Mouse (Mus musculus): Measurements from ENCODE around the gene Arhgef11.
"Not testable (repeated sequence)": the region's sequence is repeated elsewhere in the genome, so short reads cannot be mapped to it uniquely, and the experiment has no call there.

Gene Arhgef11

GRCm38 (mm10) chr3:87616957-87617810 is at the start of gene Arhgef11:
Gene Arhgef11 (plus strand): TSS chr3:87617559.
- peak; percentile 47 to 56 for DNase-seq

DNA sequence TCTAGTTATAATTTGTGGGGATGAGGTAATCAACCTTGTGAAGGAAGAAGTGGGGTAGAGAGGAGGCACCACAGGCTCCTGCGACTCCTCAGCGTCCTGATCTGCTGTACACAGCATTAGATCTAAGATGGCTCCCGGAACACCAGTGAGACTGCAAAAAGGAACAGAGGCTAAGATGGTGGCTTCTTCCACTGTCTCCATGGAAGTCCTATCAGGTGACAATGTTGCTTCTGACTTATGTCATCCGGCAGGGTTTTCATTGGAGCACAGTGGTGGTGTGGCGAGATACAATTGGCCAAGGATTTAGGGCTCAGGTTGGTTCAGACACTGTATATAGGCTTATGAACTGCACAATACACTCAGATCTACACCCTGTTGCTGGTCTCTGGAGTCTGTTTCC is 48.7 kb upstream of the Arhgef11 start:
- no peak for DNase-seq

- DNase-seq = no peak
These were observed 41.6 kb upstream of the Arhgef11 start for GRCm38 (mm10) chr3:87575766-87576165.

GRCm38 (mm10) chr3:87582259-87582658 is 35.1 kb upstream of the Arhgef11 start:
- no peak for DNase-seq

DNA sequence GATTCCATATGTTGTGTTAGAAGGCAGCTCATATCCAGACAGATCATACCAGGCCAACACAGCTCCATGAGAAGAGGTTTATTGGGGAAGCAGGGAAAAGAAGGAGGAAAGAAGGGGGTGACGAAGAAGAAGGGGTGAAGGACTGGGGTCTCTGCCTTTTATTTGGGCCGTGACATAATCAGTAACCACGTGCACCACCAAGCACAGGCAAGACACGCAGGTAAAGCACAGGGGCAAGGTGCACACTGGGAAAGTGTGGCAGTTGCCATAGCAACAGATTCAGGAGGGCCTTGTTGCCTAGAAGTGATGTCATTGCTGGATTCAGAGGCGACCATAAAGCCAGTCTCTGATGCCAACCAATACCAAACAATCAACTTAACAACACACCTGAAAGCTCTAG is 23.6 kb upstream of the Arhgef11 start:
- no peak for DNase-seq

- not testable (repeated sequence) for DNase-seq
These were observed 22.0 kb upstream of the Arhgef11 start for GRCm38 (mm10) chr3:87595328-87595727.

- not testable (repeated sequence) for DNase-seq
These were observed 16.3 kb upstream of the Arhgef11 start for GRCm38 (mm10) chr3:87601077-87601476.

DNA sequence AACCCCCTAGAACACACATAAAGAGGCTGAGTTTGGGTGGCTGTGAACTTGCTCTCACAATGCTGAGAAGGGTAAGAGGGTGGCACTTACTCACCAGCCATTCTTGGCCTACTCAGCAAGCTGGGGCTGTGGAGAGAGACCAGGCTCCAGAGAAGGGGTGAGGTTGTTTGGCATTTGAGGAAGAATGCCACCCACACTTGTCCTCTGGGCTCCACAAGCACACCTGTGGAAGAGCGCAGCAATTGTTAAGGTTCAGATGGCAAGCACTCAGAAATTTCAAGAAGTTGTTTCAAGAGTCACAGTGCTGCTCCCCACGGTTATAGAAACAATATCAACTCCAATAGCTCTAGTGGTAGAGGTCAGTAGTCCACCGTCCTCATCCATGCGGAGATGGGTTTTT is 1.0 kb upstream of the Arhgef11 start:
- no peak for DNase-seq

DNA sequence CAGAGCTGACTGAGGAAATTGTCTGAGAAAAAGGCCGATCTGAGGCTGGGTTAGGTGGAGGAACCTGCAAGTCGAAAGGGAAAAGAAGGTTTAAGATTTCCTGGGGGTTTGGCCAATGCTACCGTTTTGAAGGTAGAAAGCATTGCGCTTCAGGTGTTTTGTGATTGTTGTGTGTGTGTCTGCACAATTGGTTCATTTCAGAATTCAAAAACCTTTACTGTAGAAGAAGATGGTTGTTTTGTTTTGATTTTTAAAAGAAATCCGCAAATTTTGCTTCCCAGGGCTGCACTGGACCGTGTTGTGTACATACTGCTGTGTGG is 412 bp downstream of the Arhgef11 start:
- DNase-seq = no peak

DNA sequence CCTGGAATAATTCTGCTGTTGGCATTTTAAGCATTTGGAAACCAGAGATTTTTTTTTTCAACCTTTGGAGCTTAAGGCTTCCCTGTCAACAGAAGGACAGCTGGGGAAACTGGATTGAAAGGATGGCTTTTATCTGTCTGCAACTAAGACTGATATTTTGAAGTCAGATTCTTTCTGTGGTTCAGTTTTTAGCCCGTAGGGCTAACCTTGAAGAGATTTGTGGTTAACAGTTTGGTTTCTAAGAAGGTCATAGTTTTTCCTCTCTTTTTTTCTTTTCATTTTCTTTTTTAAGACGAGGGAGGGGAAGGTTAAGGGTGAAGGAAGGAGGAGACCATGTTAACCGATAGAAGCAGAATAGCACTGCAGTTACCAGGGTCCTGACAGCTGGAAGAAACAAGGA is 881 bp downstream of the Arhgef11 start:
- DNase-seq = no peak

GRCm38 (mm10) chr3:87618981-87619710 is 1.8 kb downstream of the Arhgef11 start:
- DNase-seq = no peak

DNA sequence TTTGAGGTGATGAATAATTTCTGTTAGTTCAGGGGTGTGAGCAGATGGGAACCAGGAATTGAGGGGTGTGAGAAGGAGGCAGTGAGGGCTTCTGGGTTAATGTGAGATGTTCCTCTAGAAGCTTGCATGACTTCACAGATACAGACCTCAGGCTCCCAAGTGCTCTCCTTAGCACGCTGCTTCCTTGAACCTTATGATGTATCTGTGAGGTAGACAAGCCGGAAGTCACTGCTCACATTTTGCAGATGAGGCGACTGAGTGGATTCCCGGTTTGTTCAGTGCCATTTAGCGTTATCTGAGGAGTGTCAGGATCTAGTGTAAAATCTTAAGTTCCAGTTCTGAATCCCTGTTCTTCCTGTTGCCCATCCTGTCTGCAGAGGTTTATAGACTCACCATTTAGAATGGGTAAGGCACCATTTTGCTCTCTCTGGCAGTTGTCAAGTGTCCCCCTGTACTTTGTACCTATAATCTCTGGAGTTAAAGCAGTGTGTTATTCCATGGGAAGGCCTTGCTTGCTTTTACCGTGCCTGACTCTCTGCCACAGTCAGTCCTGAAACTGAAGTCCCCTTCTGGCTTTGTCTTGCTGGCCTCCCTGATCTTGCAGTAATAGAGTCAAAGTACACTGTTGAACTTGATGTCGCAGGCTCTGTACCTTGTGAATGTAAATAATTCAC is 3.0 kb downstream of the Arhgef11 start:
- no peak for DNase-seq

- DNase-seq = no peak
These were observed 7.5 kb downstream of the Arhgef11 start for GRCm38 (mm10) chr3:87624899-87625298.

GRCm38 (mm10) chr3:87630899-87631298 is 13.5 kb downstream of the Arhgef11 start:
- no peak for DNase-seq

DNA sequence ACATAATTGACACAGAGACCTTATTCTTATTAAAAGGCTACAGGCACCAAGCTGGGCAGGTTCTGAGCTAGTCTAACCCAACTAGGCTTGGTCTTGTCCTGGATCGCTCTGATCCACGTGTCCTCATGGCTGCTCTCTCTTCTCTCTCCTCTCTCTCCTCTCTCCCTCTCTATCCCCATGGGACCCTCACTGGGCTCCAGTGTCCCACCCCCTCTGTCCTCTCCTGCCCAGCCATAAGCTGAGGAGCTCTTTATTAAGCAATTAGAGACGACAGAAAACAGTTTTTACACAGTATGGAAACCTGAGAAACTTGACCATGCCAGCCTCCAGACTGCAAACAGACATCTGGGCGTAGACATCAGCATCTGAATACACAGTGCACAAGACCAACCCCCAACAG is 14.0 kb downstream of the Arhgef11 start:
- no peak for DNase-seq

DNA sequence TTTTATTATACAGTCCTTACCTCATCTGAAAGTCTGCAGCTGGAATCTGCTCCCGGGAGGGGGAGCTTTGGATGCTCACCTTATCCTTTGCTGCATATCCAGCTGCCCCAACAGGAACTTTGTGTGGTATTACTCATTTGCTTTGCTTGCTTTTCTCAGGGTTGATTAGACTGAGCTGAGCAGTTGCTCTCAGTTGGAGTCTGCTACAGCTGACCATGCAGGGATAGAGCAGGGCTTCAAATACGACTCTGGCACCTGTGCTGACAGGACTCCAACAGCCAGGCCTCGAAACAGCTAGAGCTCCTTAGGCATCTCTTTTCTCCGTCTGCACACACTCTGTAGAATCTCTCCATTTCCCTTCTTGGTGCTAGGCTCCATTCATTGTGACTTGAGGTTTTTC is 18.2 kb downstream of the Arhgef11 start:
- DNase-seq = no peak

DNA sequence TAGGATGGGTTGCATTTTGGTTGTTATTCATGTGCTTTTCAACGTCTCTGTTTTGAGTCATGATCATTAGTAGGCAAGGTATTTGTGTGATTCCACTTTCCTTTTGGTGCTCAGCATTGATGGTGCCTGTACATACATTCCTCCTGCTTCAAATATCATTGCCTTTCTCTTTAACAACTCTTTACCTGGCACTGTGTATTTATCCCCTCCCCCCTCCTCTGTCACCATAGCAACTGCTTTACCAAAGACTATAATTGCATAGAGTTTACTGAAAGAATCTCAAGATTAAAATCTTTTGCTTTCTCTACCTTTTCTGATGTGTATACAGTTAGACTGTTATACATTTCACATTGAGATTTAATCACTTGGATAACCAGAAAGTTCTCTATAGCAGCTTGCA is 26.1 kb downstream of the Arhgef11 start:
- no peak for DNase-seq

DNA sequence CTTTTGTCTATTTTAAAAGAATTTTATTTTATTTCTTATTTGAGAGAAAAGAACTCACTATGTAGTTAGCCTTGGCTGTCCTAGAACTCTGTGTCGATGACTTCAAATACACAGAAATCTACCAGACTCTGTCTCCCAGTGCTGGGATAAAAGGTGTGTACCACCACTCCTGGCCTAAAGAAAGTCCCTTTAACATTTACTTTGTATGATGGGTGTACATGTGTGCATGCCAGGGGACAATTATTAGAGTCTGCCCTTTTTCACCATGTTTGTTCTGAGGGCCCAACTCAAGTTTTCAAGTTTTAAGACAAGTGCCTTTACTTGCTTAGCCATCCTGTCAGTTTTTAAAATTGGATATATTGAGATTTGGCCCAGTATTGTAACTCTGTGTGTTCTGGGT is 28.8 kb downstream of the Arhgef11 start:
- no peak for DNase-seq

GRCm38 (mm10) chr3:87649063-87649462 is 31.7 kb downstream of the Arhgef11 start:
- no peak for DNase-seq

- no peak for DNase-seq
These were observed 41.0 kb downstream of the Arhgef11 start for GRCm38 (mm10) chr3:87658348-87658747.

DNA sequence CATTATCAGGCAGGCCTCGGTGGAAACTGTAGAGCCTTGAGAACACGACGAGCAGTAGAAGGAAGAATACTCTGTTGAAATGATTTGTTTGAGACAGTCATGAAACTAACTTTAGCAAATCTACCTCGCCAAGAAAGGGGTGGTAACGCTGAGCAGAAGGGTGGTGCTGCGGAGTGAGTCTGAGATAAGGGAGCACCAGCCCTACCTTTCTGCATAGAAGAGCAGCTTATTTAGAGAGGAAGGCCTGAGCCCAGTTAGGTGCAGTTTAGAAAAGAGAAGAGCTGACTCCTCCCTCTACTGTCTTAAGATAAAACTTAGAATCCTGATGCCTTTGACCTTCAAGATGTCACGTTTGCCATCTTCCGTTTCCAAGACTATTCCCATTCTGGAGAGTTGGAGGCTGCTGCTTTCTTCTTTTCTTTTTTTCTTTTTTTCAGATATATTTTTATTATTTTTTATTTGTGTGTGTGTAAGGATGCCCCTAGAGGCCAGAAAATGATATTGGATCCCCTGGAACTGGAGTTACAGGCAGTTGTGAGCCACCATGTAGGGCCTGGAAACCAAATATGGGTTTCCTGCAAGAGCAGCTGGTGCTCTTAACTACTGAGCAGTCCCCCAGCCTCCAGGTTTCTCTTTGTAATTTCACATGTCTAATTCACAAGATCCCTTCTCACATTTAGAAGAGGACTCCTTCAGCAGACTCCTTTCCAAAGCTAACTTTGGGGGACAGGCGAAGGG is 42.5 kb downstream of the Arhgef11 start:
- no peak for DNase-seq

DNA sequence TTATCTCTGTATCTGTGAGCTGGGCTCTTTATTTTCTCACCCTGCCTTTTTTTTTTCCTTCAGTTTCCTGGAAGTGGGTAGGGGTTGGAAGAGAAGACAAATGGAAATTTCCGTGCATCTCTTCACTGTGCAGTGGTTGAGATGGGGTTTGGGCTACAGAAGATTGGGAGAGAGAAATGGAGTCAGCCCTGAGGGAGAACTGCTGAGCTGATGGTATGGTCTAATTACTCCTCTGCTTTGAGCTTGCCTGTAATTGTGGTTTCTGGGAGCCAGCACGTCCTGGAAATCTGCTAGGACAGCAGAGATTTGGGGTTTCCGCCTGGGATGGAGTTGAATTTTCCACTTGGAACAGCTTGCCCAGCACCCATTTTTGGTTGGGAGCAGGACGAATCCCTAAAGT is 43.1 kb downstream of the Arhgef11 start:
- DNase-seq = no peak

GRCm38 (mm10) chr3:87661291-87661690 is 43.9 kb downstream of the Arhgef11 start:
- DNase-seq = no peak

Measured in thymus, adult 18-20 months (tissue).